Mouse (Mus musculus) Patski (cell line): ENCODE measurements around the gene Zfyve16. TPM values are rescaled to one million over a fixed set of nuclear protein-coding genes. Genes with fewer than 3 reads are reported as not detected.

ENCODE experiments used
- ATAC-seq: fragments of 100-300 bp; one replicate; pipeline ENCODE4 v1.8.0; 2021
- CTCF ChIA-PET: fragments of 350-600 bp; sonication (Branson Sonifier 250); formaldehyde crosslinking; loops from one replicate; lab custom pipeline; 2022; ENCODE audit warnings: inconsistent platforms; lab: Charles Lee
- POLR2A ChIA-PET: fragments of 350-600 bp; sonication (Branson Sonifier 250); formaldehyde crosslinking; loops from one replicate; lab custom pipeline; 2022; ENCODE audit warnings: antibody characterized with exemption, inconsistent platforms; lab: Charles Lee
- DNase-seq: peaks from one replicate; pipeline ENCODE4 v3.0.0-alpha.2; 2011; ENCODE audit warnings: low read depth, low spot score
- H3K27me3 ChIP-seq: fragments of 371-371 bp; one replicate; pipeline ENCODE4 v1.5.1; 2021
- CTCF ChIP-seq: fragments of 100-300 bp; IDR thresholded peaks from one replicate; pipeline ENCODE4 v1.5.1; 2021
- in situ Hi-C: fragments of 300-500 bp; cut with MboI; formaldehyde crosslinking; loops from 3 replicates; pipeline ENCODE4 v1.11.1; 2018; ENCODE audit warnings: low pct_unique_long_range_greater_than_20kb, mixed read lengths
- polyA plus RNA-seq: library from polyadenylated mRNA; unstranded; gene quantifications from one replicate; pipeline ENCODE4 v1.2.3, GENCODE M21; 2021

The Zfyve16 gene
- polyA plus RNA-seq, result 24.9 TPM

- ChIA-PET CTCF (no interaction called here), POLR2A (interaction anchor here (0.7 to 0.9 kb wide), 2 partner anchors 12 to 37 kb away, joined by 3 read pairs; no protein-coding TSS in a partner anchor)
- TF ChIP-seq CTCF, result no peak
- no peaks in the 10 kb centered on the region for H3K27me3 ChIP-seq
- DNase-seq, result peak; percentile 68
- in situ Hi-C loops, result no loop called here
- ATAC-seq, result peak; percentile 94
Observed at GRCm38 (mm10) chr13:92530721-92531211, at the start of gene Zfyve16. TSS of gene Zfyve16 (minus strand) at chr13:92530868.

GRCm38 (mm10) chr13:92578210-92578609 is 47.5 kb upstream of the Zfyve16 start:
- H3K27me3 ChIP-seq, result peaks cover 11% of the 10 kb centered on the region
- CTCF ChIA-PET, result interaction anchor here (0.8 to 1.3 kb wide), 4 partner anchors 11 to 173 kb away, joined by 3 to 5 read pairs (median 3); no protein-coding TSS in a partner anchor
- DNase-seq (no peak), ATAC-seq (no peak)
- POLR2A ChIA-PET, result no interaction called here
- in situ Hi-C loops, result loop anchor here (5.0 kb wide), 1 partner anchor 154 kb away; no protein-coding TSS in a partner anchor
- TF ChIP-seq CTCF, result no peak

- CTCF ChIA-PET, result no interaction called here
- in situ Hi-C loops, result loop anchor here (5.0 kb wide), 1 partner anchor 156 kb away; no protein-coding TSS in a partner anchor
- DNase-seq, result no peak
- no peak for ATAC-seq
- POLR2A ChIA-PET, result no interaction called here
- peaks cover 11% of the 10 kb centered on the region for H3K27me3 ChIP-seq
- no peak for TF ChIP-seq CTCF
Observed at GRCm38 (mm10) chr13:92576688-92577087, 46.0 kb upstream of the Zfyve16 start.

GRCm38 (mm10) chr13:92576072-92576471 is 45.4 kb upstream of the Zfyve16 start, which contains the start of gene Spz1:
TSS of gene Spz1 (minus strand) at chr13:92576172.
- ChIA-PET POLR2A (no interaction called here), CTCF (no interaction called here)
- H3K27me3 ChIP-seq, result peaks cover 11% of the 10 kb centered on the region
- DNase-seq (no peak), ATAC-seq (no peak)
- in situ Hi-C loops, result loop anchor here (5.0 kb wide), 1 partner anchor 156 kb away; no protein-coding TSS in a partner anchor
- TF ChIP-seq CTCF, result no peak

GRCm38 (mm10) chr13:92559429-92559828 is 28.8 kb upstream of the Zfyve16 start:
- ChIA-PET POLR2A (no interaction called here), CTCF (no interaction called here)
- in situ Hi-C loops, result no loop called here
- peaks cover 8% of the 10 kb centered on the region for H3K27me3 ChIP-seq
- no peak for TF ChIP-seq CTCF
- ATAC-seq, result no peak
- DNase-seq, result no peak

- no peak for DNase-seq
- peaks cover 8% of the 10 kb centered on the region for H3K27me3 ChIP-seq
- in situ Hi-C loops, result no loop called here
- CTCF ChIA-PET, result no interaction called here
- POLR2A ChIA-PET, result no interaction called here
- no peak for ATAC-seq
- TF ChIP-seq CTCF, result no peak
Observed at GRCm38 (mm10) chr13:92557229-92557628, 26.6 kb upstream of the Zfyve16 start.

- in situ Hi-C loops, result no loop called here
- no peak for TF ChIP-seq CTCF
- peaks cover 3% of the 10 kb centered on the region for H3K27me3 ChIP-seq
- CTCF ChIA-PET, result no interaction called here
- DNase-seq (no peak), ATAC-seq (no peak)
- POLR2A ChIA-PET, result no interaction called here
Observed at GRCm38 (mm10) chr13:92556458-92557126, 25.9 kb upstream of the Zfyve16 start.

- in situ Hi-C loops, result no loop called here
- ChIA-PET CTCF (no interaction called here), POLR2A (no interaction called here)
- TF ChIP-seq CTCF, result no peak
- no peak for DNase-seq
- no peak for ATAC-seq
- H3K27me3 ChIP-seq, result peaks cover 4% of the 10 kb centered on the region
Observed at GRCm38 (mm10) chr13:92547093-92547492, 16.4 kb upstream of the Zfyve16 start.

GRCm38 (mm10) chr13:92540997-92541396 is 10.3 kb upstream of the Zfyve16 start:
- no peak for TF ChIP-seq CTCF
- no peaks in the 10 kb centered on the region for H3K27me3 ChIP-seq
- in situ Hi-C loops, result no loop called here
- ChIA-PET CTCF (no interaction called here), POLR2A (no interaction called here)
- no peak for ATAC-seq
- no peak for DNase-seq

- ATAC-seq (no peak), DNase-seq (no peak)
- no peak for TF ChIP-seq CTCF
- no peaks in the 10 kb centered on the region for H3K27me3 ChIP-seq
- in situ Hi-C loops, result no loop called here
- ChIA-PET POLR2A (no interaction called here), CTCF (interaction anchor here (1.1 kb wide), 1 partner anchor 41 kb away, joined by 3 read pairs; no protein-coding TSS in a partner anchor)
Observed at GRCm38 (mm10) chr13:92539126-92539525, 8.5 kb upstream of the Zfyve16 start.

GRCm38 (mm10) chr13:92533801-92534200 is 3.1 kb upstream of the Zfyve16 start:
- DNase-seq (no peak), ATAC-seq (no peak)
- POLR2A ChIA-PET, result no interaction called here
- no peak for TF ChIP-seq CTCF
- H3K27me3 ChIP-seq, result no peaks in the 10 kb centered on the region
- CTCF ChIA-PET, result no interaction called here
- in situ Hi-C loops, result no loop called here
